Comparison of ENCODE assay signal across 15 mouse cellular contexts in genomic region chr16:66748533-66748932, GRCm38 (mm10).
DNase-seq lines count a peak whose midpoint lies in the region.
"Had no signal": no experiment of that assay in that cellular context is flagged by ENCODE, and none has a peak within 500 bp of the region (broad histone marks: within the 10 kb centered on the region; RNA-seq: fewer than 3 reads in every experiment).

No protein-coding gene starts in this region.

- DNase-seq in frontal cortex, adult 2 months (ENCODE audit: extremely low spot score in 1 of 2, low spot score in 1 of 2): peak; percentile 63 to 67
- DNase-seq in frontal cortex, postnatal 14 days (ENCODE audit: low spot score in 2 of 2): no peak
- peak; percentile 24 to 53 for DNase-seq in left cerebral cortex, adult 18-20 months (ENCODE audit: low spot score in 2 of 2)
- DNase-seq in left cerebral cortex, postnatal 10 days (ENCODE audit: extremely low spot score in 1 of 2, low spot score in 2 of 2): no peak
- DNase-seq in brain, adult 2 months (ENCODE audit: low read depth, low spot score): peak; percentile 75
- DNase-seq in left cerebral cortex, postnatal 36 days (ENCODE audit: low spot score in 2 of 2): peak; percentile 27 to 39
- DNase-seq in urinary bladder, postnatal 36 days (ENCODE audit: low spot score in 2 of 2): no peak
- DNase-seq in urinary bladder, postnatal 10 days (ENCODE audit: low spot score): no peak
- DNase-seq: adrenal gland, postnatal 14 days; cerebellum, adult 2 months; cerebellum, postnatal 10 days; gastrocnemius, postnatal 10 days; heart, adult 18-20 months; heart, postnatal 10 days; heart, postnatal 4 days had no signal

- intact Hi-C loops in left cerebral cortex, postnatal 10 days (cut with DNase I): no loop called here
- intact Hi-C loops in left cerebral cortex, postnatal 36 days (cut with DNase I): no loop called here

Comparison
In these comparisons a context has a peak if more than half of its experiments do, and no peak if none do; other contexts are left out.
1. DNase-seq: peak in frontal cortex, adult 2 months (2 of 2), left cerebral cortex, adult 18-20 months (2 of 2), brain, adult 2 months (single experiment) and left cerebral cortex, postnatal 36 days (2 of 2); none in frontal cortex, postnatal 14 days (0 of 2), left cerebral cortex, postnatal 10 days (0 of 2), urinary bladder, postnatal 36 days (0 of 2) and urinary bladder, postnatal 10 days (single experiment).